Mouse (Mus musculus) limb, embryonic 10.5 days (tissue): ENCODE measurements around the gene Dnajb2. TPM values are rescaled to one million over a fixed set of nuclear protein-coding genes. Genes with fewer than 3 reads are reported as not detected.

Source experiments
- DNase-seq: peaks from one replicate; pipeline ENCODE4 v3.0.0-alpha.2; 2017; ENCODE audit warnings: low spot score
- H3K27ac ChIP-seq: fragments of 300-500 bp; sonication (generic); 2 replicates; pipeline ENCODE4 v1.5.1; 2016; ENCODE audit warnings: mild to moderate bottlenecking
- H3K27me3 ChIP-seq: fragments of 300-500 bp; sonication (generic); 2 replicates; pipeline ENCODE4 v1.6.1; 2016; ENCODE audit warnings: low read depth, mild to moderate bottlenecking; ENCODE audit not compliant: poor library complexity, severe bottlenecking
- H3K36me3 ChIP-seq: fragments of 300-500 bp; sonication (generic); 2 replicates; pipeline ENCODE4 v1.6.1; 2016; ENCODE audit warnings: mild to moderate bottlenecking, moderate library complexity
- H3K4me1 ChIP-seq: fragments of 300-500 bp; sonication (generic); 2 replicates; pipeline ENCODE4 v1.6.1; 2016
- H3K4me3 ChIP-seq: fragments of 300-500 bp; sonication (generic); 2 replicates; pipeline ENCODE4 v1.5.1; 2016; ENCODE audit warnings: mild to moderate bottlenecking, moderate library complexity
- H3K9me3 ChIP-seq: fragments of 300-500 bp; sonication (generic); replicated peaks from 2 replicates; pipeline ENCODE4 v1.6.1; 2016; ENCODE audit warnings: mild to moderate bottlenecking
- WGBS: fragments of 180-500 bp; shearing (Covaris S2); methylation state at CpG from one replicate; pipeline ENCODE4 v1.1.7; 2016; 5-methylcytosine and 5-hydroxymethylcytosine counted together
- polyA plus RNA-seq: library from polyadenylated mRNA; unstranded; fragments of >200 nt; fragmentation: Nextera tagmentation; extraction: Ambion mirVana; gene quantifications from 2 replicates; pipeline ENCODE4 v1.2.1, GENCODE M21; 2016

Gene Dnajb2
- polyA plus RNA-seq, 1 experiment from 2014 or later, result 29.9 TPM

DNA sequence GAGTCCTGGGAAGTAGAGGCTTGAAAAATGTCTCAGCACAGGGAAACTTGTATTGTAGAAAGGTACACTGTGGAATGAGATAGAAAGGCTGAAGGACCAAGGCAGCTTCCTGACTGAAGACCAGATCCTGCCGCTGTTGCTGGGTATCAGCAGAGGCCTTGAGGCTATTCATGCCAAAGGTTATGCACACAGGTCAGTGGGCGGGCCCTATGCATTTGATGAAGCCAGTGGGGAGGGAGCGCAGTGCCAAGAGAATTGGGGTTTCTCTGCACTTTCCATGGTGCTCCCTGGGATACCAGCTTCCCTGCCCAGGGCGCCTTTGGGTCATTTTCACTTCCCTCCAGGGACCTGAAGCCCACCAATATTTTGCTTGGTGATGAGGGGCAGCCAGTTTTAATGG lies 23.7 kb upstream of the Dnajb2 start:
- Histone ChIP-seq H3K27me3 (peaks cover 27% of the 10 kb centered on the region), H3K4me1 (peaks cover 51% of the 10 kb centered on the region), H3K9me3 (no peaks in the 10 kb centered on the region), H3K4me3 (peak overlapping the region; percentile 2; the same call in 1 of the 2 replicates), H3K27ac (no peak overlapping the region), H3K36me3 (peaks cover 44% of the 10 kb centered on the region)
- 86% methylated on average over 4 of the region's 4 CpGs for WGBS
- DNase-seq, result no peak

DNA sequence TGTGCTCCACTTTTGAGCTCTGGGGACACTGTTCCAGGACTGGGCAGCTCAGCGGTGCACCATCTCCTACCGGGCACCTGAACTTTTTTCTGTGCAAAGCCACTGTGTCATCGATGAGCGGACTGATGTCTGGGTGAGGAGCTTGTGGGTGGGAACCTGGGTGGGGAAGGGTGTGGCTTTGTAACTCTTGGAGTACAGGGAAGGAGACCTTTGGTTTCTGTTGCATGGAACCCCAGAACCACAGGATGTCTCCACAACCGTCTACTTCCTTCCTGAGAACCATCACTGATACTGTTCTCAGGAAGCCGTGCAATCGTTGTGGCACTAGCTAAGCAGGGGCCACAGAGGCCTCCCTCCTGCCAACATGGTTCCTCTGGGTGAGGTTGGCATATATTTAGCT lies 23.1 kb upstream of the Dnajb2 start:
- DNase-seq, result no peak
- no peak overlapping the region for H3K27ac ChIP-seq
- peaks cover 44% of the 10 kb centered on the region for H3K36me3 ChIP-seq
- H3K4me3 ChIP-seq, result no peak overlapping the region
- no peaks in the 10 kb centered on the region for H3K9me3 ChIP-seq
- H3K4me1 ChIP-seq, result peaks cover 55% of the 10 kb centered on the region
- H3K27me3 ChIP-seq, result peaks cover 32% of the 10 kb centered on the region
- WGBS, result 93% methylated on average over 7 of the region's 7 CpGs

DNA sequence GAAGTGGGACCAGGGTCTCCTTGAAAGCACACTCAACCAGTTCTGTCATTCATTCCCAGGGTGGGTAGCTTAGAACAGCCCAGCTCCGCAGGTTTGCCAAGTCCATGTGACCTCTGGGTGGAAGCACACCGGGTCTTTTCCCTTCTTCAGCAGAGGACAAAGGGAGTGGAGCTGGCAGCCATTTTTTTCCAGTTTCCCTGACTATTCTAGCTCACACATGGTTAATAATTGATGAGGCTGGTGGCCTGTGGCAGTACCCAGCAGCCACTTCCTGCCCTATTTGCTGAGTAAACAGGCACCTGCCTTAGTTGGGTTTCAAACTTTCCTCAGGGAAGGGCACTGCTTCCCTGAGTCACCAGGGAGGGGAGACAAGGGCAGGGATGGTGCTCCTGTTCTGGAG lies 21.8 kb upstream of the Dnajb2 start:
- no peak overlapping the region for H3K27ac ChIP-seq
- H3K4me1 ChIP-seq, result peaks cover 56% of the 10 kb centered on the region
- no peaks in the 10 kb centered on the region for H3K9me3 ChIP-seq
- peaks cover 40% of the 10 kb centered on the region for H3K27me3 ChIP-seq
- DNase-seq, result no peak
- peaks cover 44% of the 10 kb centered on the region for H3K36me3 ChIP-seq
- 78% methylated on average over 2 of the region's 2 CpGs for WGBS
- no peak overlapping the region for H3K4me3 ChIP-seq

DNA sequence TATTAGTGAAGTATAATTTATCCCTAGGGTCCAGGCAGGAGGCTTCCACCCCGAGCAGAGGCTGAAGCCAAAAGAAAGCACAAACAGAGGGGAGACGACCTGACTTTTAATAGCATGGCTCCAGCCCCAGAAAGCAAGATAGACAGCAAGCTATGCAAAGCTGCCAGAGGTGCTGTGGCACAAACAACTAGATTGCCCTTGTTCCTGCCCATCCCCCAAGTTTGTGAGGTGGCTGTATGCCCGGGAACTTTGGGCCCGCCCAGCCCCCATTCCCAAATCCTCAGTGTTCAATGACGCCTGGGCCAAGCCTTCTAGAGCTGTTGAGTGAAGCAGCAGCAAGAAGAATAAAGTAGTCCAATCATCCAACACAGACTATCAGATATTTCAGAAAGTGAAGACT lies 21.3 kb upstream of the Dnajb2 start:
- Histone ChIP-seq H3K4me1 (peaks cover 56% of the 10 kb centered on the region), H3K4me3 (no peak overlapping the region), H3K9me3 (no peaks in the 10 kb centered on the region), H3K27me3 (peaks cover 44% of the 10 kb centered on the region), H3K27ac (no peak overlapping the region), H3K36me3 (peaks cover 44% of the 10 kb centered on the region)
- DNase-seq, result no peak
- WGBS, result 84% methylated on average over 5 of the region's 5 CpGs

DNA sequence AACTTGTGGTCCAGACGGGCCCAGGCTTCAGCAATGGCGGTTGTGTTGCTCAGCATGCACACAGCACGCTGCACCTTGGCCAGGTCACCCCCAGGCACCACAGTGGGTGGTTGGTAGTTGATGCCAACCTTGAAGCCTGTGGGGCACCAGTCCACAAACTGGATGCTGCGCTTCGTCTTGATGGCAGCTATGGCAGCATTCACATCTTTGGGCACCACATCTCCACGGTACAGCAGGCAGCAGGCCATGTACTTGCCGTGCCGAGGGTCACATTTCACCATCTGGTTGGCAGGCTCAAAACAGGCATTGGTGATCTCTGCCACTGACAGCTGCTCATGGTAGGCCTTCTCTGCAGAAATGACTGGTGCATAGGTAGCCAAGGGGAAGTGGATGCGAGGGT lies 20.4 kb upstream of the Dnajb2 start:
- H3K27ac ChIP-seq, result no peak overlapping the region
- 93% methylated on average over 9 of the region's 9 CpGs for WGBS
- no peak for DNase-seq
- peaks cover 47% of the 10 kb centered on the region for H3K4me1 ChIP-seq
- H3K4me3 ChIP-seq, result no peak overlapping the region
- H3K9me3 ChIP-seq, result no peaks in the 10 kb centered on the region
- peaks cover 53% of the 10 kb centered on the region for H3K27me3 ChIP-seq
- peaks cover 44% of the 10 kb centered on the region for H3K36me3 ChIP-seq

DNA sequence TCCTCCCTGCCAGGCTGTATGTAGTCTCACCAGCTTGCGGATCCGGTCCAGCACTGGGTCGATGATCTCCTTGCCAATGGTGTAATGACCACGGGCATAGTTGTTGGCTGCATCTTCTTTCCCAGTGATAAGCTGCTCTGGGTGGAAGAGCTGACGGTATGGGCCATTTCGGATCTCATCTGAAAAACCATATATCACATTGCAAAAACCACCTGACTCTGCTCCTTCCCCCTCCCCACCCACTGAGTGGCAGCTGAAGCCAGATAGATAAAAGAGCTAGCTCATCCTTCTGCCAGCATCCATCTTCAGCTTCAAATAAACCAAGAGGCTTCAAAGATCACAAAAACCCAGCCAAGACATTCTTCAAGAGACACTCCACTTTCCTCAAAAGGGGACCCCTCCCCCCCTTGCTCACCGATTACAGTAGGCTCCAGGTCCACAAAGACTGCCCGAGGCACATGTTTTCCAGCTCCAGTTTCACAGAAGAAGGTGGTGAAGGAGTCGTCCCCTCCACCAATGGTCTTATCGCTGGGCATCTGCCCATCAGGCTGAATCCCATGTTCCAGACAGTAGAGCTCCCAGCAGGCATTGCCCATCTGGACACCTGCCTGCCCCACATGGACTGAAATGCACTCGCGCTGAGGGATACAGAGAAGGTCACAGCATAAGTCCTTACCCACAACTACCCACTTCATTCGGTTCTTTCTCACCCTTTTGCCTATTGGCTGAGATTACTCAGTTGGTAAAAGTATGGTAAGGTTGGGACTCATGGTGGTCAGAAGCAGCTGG lies 19.2 kb upstream of the Dnajb2 start:
- Histone ChIP-seq H3K27ac (no peak overlapping the region), H3K27me3 (peaks cover 65% of the 10 kb centered on the region), H3K9me3 (no peaks in the 10 kb centered on the region), H3K36me3 (peaks cover 40% of the 10 kb centered on the region), H3K4me1 (peaks cover 35% of the 10 kb centered on the region), H3K4me3 (no peak overlapping the region)
- WGBS, result 76% methylated on average over 13 of the region's 13 CpGs
- no peak for DNase-seq

DNA sequence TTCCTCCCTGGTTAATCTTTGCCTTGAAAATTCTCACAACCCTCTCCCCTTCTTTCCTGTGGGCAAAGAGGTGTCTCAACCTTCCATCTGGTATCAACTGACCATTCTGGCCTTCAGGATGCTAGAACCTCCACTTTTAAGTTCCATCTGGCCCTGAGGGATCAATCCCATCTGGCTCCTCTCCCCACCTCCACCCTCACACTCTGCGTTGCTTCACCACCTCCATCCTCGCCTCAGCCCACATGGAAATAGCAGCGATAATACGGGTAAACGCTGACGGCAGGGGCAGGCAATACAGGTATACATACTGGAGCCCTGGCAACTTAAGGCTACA lies 18.3 kb upstream of the Dnajb2 start:
- WGBS, result 2% methylated on average over 6 of the region's 6 CpGs
- H3K27me3 ChIP-seq, result peaks cover 74% of the 10 kb centered on the region

GRCm38 (mm10) chr1:75218227-75219001 lies 17.8 kb upstream of the Dnajb2 start:
- H3K9me3 ChIP-seq, result no peaks in the 10 kb centered on the region
- H3K4me1 ChIP-seq, result peaks cover 22% of the 10 kb centered on the region
- H3K27ac ChIP-seq, result peak overlapping the region; percentile 40; the same call in 1 of the 2 replicates
- WGBS, result 1% methylated on average over 38 of the region's 38 CpGs
- H3K36me3 ChIP-seq, result peaks cover 26% of the 10 kb centered on the region
- peak; percentile 59 for DNase-seq
- peaks cover 78% of the 10 kb centered on the region for H3K27me3 ChIP-seq
- peak overlapping the region; percentile 60 for H3K4me3 ChIP-seq

More for the DNA sequence above, 18.3 kb upstream of the Dnajb2 start:
- H3K4me3 ChIP-seq, result peak overlapping the region; percentile 60
- no peak overlapping the region for H3K27ac ChIP-seq
- peaks cover 31% of the 10 kb centered on the region for H3K36me3 ChIP-seq
- H3K9me3 ChIP-seq, result no peaks in the 10 kb centered on the region
- H3K4me1 ChIP-seq, result peaks cover 27% of the 10 kb centered on the region
- DNase-seq, result no peak

DNA sequence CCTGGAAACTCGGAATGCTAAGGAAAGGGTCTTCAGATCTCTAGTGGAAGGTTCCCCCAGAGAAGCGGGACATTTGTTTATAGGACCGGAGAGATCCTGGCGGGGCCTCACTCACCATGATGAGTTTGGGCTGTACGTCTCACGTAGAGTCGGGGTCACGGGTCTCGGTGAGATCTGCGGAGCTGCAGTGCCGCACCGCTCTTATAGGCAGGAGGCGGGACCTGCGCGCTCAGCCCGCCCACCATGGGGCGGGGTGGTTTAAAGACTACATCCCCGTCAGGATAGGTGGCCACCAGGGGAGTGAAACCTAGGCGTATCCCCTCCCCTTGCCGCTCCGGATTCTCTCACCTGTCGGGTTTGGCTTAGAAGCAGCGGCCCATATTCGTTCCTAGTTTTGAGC lies 17.1 kb upstream of the Dnajb2 start:
- H3K4me1 ChIP-seq, result peaks cover 22% of the 10 kb centered on the region
- DNase-seq, result peak; percentile 79
- peaks cover 19% of the 10 kb centered on the region for H3K36me3 ChIP-seq
- WGBS, result 0% methylated on average over 24 of the region's 24 CpGs
- H3K9me3 ChIP-seq, result no peaks in the 10 kb centered on the region
- H3K27me3 ChIP-seq, result peaks cover 82% of the 10 kb centered on the region
- no peak overlapping the region for H3K27ac ChIP-seq
- peak overlapping the region; percentile 60 for H3K4me3 ChIP-seq

DNA sequence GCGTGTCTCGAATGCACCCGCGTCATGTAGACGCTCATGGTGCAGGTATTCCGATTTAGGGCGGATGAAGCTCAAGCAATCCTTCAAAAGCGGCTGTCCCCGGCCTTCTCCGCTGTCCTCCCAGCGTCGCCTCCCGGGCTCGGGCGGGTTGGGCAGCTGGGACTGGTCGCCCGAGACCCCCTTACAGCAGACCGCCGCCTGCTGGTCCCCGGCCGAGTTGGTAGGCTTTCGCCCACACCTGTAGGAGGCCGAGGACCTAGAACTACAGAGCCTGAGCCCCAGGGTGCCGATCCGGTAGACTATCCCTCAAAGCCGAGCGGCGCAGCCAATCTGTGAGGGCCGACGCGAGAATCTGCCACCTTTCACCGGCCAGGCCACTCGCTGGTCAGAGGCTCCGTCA lies 16.7 kb upstream of the Dnajb2 start, which contains the start of gene Tuba4a:
Tuba4a (minus strand) TSS at position 335 of the 400 bp plus-strand sequence.
- no peak for DNase-seq
- under 1% methylated on average over 34 of the region's 34 CpGs for WGBS
- Histone ChIP-seq H3K4me1 (peaks cover 22% of the 10 kb centered on the region), H3K27ac (peak within 1 kb of the TSS; percentile 40; the same call in 1 of the 2 replicates), H3K4me3 (peak within 1 kb of the TSS; percentile 60), H3K9me3 (no peaks in the 10 kb centered on the region), H3K36me3 (peaks cover 14% of the 10 kb centered on the region), H3K27me3 (peaks cover 82% of the 10 kb centered on the region)

DNA sequence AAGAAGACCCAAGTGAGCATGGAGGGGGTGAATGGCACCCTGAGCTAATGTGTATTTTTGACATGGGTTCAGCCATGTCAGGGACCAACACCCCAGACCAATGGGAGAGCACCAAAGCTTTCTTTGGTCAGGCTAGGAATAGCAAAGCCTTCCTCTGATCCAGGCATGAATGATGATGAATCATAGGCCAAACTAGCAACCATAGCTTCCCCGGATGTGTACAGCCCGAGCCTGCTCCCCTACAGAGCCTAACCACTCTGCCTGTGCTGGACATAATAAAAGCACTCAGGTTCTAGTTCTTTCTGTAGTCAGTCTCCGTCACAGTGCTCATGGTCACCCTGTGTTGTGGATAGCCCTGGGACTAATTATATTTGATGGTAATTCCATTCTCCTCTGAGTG lies 14.7 kb upstream of the Dnajb2 start:
- Histone ChIP-seq H3K4me3 (no peak overlapping the region), H3K4me1 (peaks cover 22% of the 10 kb centered on the region), H3K9me3 (no peaks in the 10 kb centered on the region), H3K27me3 (peaks cover 71% of the 10 kb centered on the region), H3K36me3 (no peaks in the 10 kb centered on the region), H3K27ac (no peak overlapping the region)
- WGBS, result 78% methylated on average over 3 of the region's 3 CpGs
- DNase-seq, result no peak

- peaks cover 20% of the 10 kb centered on the region for H3K4me1 ChIP-seq
- H3K27ac ChIP-seq, result no peak overlapping the region
- H3K27me3 ChIP-seq, result peaks cover 57% of the 10 kb centered on the region
- H3K36me3 ChIP-seq, result no peaks in the 10 kb centered on the region
- DNase-seq, result no peak
- no peak overlapping the region for H3K4me3 ChIP-seq
- WGBS, result 83% methylated on average over 6 of the region's 6 CpGs
- H3K9me3 ChIP-seq, result no peaks in the 10 kb centered on the region
Observed at GRCm38 (mm10) chr1:75222926-75223325, 13.3 kb upstream of the Dnajb2 start.

- no peak overlapping the region for H3K27ac ChIP-seq
- no peaks in the 10 kb centered on the region for H3K9me3 ChIP-seq
- no peaks in the 10 kb centered on the region for H3K36me3 ChIP-seq
- H3K4me3 ChIP-seq, result no peak overlapping the region
- H3K27me3 ChIP-seq, result peaks cover 51% of the 10 kb centered on the region
- WGBS, result 68% methylated on average over 6 of the region's 6 CpGs
- H3K4me1 ChIP-seq, result peaks cover 14% of the 10 kb centered on the region
- DNase-seq, result no peak
Observed at GRCm38 (mm10) chr1:75223532-75223931, 12.7 kb upstream of the Dnajb2 start.
